8 mouse cellular contexts compared by ENCODE assay signal in genomic region chr16:31274084-31274483, GRCm38 (mm10). TPM values are rescaled to one million over a fixed set of nuclear protein-coding genes. Genes with fewer than 3 reads are reported as not detected.
DNase-seq lines count a peak whose midpoint lies in the region; ATAC-seq and TF ChIP-seq lines count a peak whose summit lies in the region.

No protein-coding gene starts in this region.

- no peak for TF ChIP-seq POLR2A in kidney, adult 2 months (IDR thresholded peaks at IDR 0.05; ENCODE audit: low read depth, low read length)

- peak overlapping the region; percentile 74 for H3K4me2 ChIP-seq in hindbrain, embryonic 12.5 days (replicated peaks)
- peak overlapping the region; percentile 85 for H3K4me2 ChIP-seq in midbrain, embryonic 16.5 days (ENCODE audit: low read length)

- no peaks in the 10 kb centered on the region for H3K27me3 ChIP-seq in kidney, adult 2 months (replicated peaks; ENCODE audit: control insufficient read depth, insufficient read depth, low read length)
- no peaks in the 10 kb centered on the region for H3K27me3 ChIP-seq in hindbrain, embryonic 12.5 days
- H3K27me3 ChIP-seq in midbrain, embryonic 16.5 days (ENCODE audit: control insufficient read depth, insufficient read depth, low read depth, low read length): no peaks in the 10 kb centered on the region

- peak overlapping the region; percentile 93 for H3K4me3 ChIP-seq in kidney, adult 2 months (ENCODE audit: insufficient read depth, low read depth, low read length)
- peak overlapping the region; percentile 92 for H3K4me3 ChIP-seq in hindbrain, embryonic 12.5 days
- H3K4me3 ChIP-seq in midbrain, embryonic 16.5 days (ENCODE audit: low read depth, low read length): peak overlapping the region; percentile 94

- H3K4me1 ChIP-seq in kidney, adult 2 months (ENCODE audit: control insufficient read depth, insufficient read depth, low read length): peaks cover 10% of the 10 kb centered on the region; the same call in 1 of the 2 replicates
- peaks cover 20% of the 10 kb centered on the region for H3K4me1 ChIP-seq in hindbrain, embryonic 12.5 days
- H3K4me1 ChIP-seq in midbrain, embryonic 16.5 days (ENCODE audit: control insufficient read depth, insufficient read depth, low read length): peaks cover 24% of the 10 kb centered on the region

- no peaks in the 10 kb centered on the region for H3K36me3 ChIP-seq in kidney, adult 2 months (ENCODE audit: control insufficient read depth, insufficient read depth, low read length)
- H3K36me3 ChIP-seq in hindbrain, embryonic 12.5 days: no peaks in the 10 kb centered on the region; the same call in 1 of the 2 replicates
- H3K36me3 ChIP-seq in midbrain, embryonic 16.5 days (ENCODE audit: control insufficient read depth, insufficient read depth, low read length): no peaks in the 10 kb centered on the region

- ATAC-seq in hindbrain, embryonic 12.5 days (ENCODE audit: low FRiP score): no peak
- no peak for ATAC-seq in midbrain, embryonic 16.5 days

- peak; percentile 34 for DNase-seq in kidney, adult 2 months
- no peak for DNase-seq in kidney, postnatal 25 days
- peak; percentile 31 for DNase-seq in NIH3T3 (ENCODE audit: low read depth)
- DNase-seq in layer of hippocampus, adult 11-12 months (ENCODE audit: low spot score): no peak
- DNase-seq in right cerebral cortex, postnatal 14 days: no peak
- DNase-seq in embryo, embryonic 10 days (ENCODE audit: low spot score): no peak

- H3K9ac ChIP-seq in hindbrain, embryonic 12.5 days: peak overlapping the region; percentile 97
- peak overlapping the region; percentile 97 for H3K9ac ChIP-seq in midbrain, embryonic 16.5 days (ENCODE audit: low read depth, low read length)

- 1% methylated on average over 6 of the region's 6 CpGs for WGBS in kidney, adult 2 months
- WGBS in hindbrain, embryonic 12.5 days: 8% methylated on average over 6 of the region's 6 CpGs
- 4% methylated on average over 6 of the region's 6 CpGs for WGBS in midbrain, embryonic 16.5 days

- peak overlapping the region; percentile 84 for H3K27ac ChIP-seq in kidney, adult 2 months (ENCODE audit: insufficient read depth, low read depth, low read length)
- H3K27ac ChIP-seq in hindbrain, embryonic 12.5 days: peak overlapping the region; percentile 91; the same call in 1 of the 2 replicates
- no peak overlapping the region; the same call in 1 of the 2 replicates for H3K27ac ChIP-seq in midbrain, embryonic 16.5 days (ENCODE audit: low read length)

- TF ChIP-seq CTCF in kidney, adult 2 months (conservative IDR thresholded peaks at IDR 0.05; ENCODE audit: insufficient read depth, insufficient read length, low read depth, low read length): no peak

- no peaks in the 10 kb centered on the region for H3K9me3 ChIP-seq in hindbrain, embryonic 12.5 days (replicated peaks)
- H3K9me3 ChIP-seq in midbrain, embryonic 16.5 days (replicated peaks; ENCODE audit: control insufficient read depth, low read length, poor library complexity, severe bottlenecking): no peaks in the 10 kb centered on the region

RNA-seq across cellular contexts. Expression of gene Ppp1r2, which starts 1.0 kb away (rescaled TPM):
- polyA plus RNA-seq in kidney, adult 2 months (2012; rRNA removed): 30.4 and 33.5 TPM in 2 replicates
- polyA plus RNA-seq in hindbrain, embryonic 12.5 days (2016; fragmentation: Nextera tagmentation; extraction: Ambion mirVana): 101 and 108 TPM in 2 replicates
- 90.3 and 92.0 TPM in 2 replicates for polyA plus RNA-seq in midbrain, embryonic 16.5 days (2015; fragmentation: Nextera tagmentation; extraction: Ambion mirVana)

RNA-seq across cellular contexts. Expression of gene Apod, which starts 40.5 kb away (rescaled TPM):
- 1.4 and 2.5 TPM in 2 replicates for polyA plus RNA-seq in kidney, adult 2 months (2012; rRNA removed)
- polyA plus RNA-seq in hindbrain, embryonic 12.5 days (2016; fragmentation: Nextera tagmentation; extraction: Ambion mirVana): 76.2 and 93.8 TPM in 2 replicates
- 83.5 and 89.1 TPM in 2 replicates for polyA plus RNA-seq in midbrain, embryonic 16.5 days (2015; fragmentation: Nextera tagmentation; extraction: Ambion mirVana)

Comparison
In these comparisons a context has a peak if more than half of its experiments do, and no peak if none do; other contexts are left out.
1. DNase-seq: peak in kidney, adult 2 months (single experiment) and NIH3T3 (single experiment); none in kidney, postnatal 25 days (0 of 2), layer of hippocampus, adult 11-12 months (single experiment), right cerebral cortex, postnatal 14 days (single experiment) and embryo, embryonic 10 days (single experiment).
2. RNA of gene Apod, which starts 40.5 kb away (polyA plus RNA-seq): 83.5 to 89.1 TPM in midbrain, embryonic 16.5 days and 76.2 to 93.8 TPM in hindbrain, embryonic 12.5 days; 1.4 to 2.5 TPM in kidney, adult 2 months; every median in the first group is over 10 times any median in the second.
3. Peak in every context shown above with its lines, with median percentiles within 50 percentile points of each other: H3K4me3 ChIP-seq.